ENCODE assay signal across 8 mouse cellular contexts in the genomic region with DNA sequence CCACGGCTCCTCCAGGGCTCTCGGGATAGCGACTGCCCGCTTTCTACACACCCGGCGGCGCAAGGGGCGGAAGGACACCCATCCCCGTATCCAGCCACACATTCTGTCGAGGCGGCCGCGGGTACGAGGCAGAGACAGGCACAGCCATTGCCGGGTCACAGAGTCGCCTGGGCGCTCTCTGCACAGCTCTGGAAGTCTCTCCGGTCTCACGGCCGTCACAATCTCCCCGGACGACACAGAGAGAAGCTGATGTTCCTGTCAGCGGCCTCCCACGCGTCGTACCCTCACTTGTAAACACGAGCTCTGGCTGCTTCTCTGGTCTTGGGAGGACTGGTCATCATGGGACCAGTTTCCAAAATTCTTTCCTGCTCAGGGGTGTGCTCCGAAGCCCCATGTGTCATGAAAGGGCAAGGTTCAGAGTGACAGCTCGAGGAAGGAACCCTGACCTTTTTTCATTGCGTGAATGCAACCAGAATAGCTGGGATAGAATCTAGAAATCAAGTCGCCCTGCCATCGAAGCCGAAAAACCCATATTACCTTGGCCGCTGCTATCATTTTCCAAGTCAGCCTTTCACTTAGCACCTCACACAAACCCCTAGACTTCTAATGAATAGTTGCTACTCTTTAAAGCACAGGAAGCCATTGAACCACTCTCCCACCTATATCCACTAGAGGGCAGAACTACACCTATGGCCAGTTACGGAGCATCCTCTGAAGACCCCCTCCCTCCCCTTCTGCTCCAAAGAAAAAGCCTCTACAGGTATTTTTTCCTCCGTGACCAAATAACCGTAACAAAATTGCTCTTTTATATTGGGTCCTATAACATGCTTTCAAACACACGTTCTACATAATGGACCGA. TPM values are rescaled to one million over a fixed set of nuclear protein-coding genes. Genes with fewer than 3 reads are reported as not detected.
A peak's percentile ranks its signal among the peaks of the same experiment; 100 is the strongest.
DNase-seq lines count a peak whose midpoint lies in the region; ATAC-seq and TF ChIP-seq lines count a peak whose summit lies in the region.

No protein-coding gene starts in this region.

- dilution Hi-C loops in CH12.LX (cut with MboI; ENCODE audit: extremely low pct_ligation_motif_present, extremely low pct_unique_long_range_greater_than_20kb, low sequenced_read_pairs), result no loop called here

- peaks cover 0 to 2% of the 10 kb centered on the region in 2 experiments for H3K36me3 ChIP-seq in CH12.LX (replicated peaks in 1 of 2; ENCODE audit: control insufficient read depth in 1 of 2, insufficient read depth in 1 of 2, low read length in 1 of 2)
- no peaks in the 10 kb centered on the region for H3K36me3 ChIP-seq in embryonic facial prominence, embryonic 11.5 days (replicated peaks; ENCODE audit: control insufficient read depth, insufficient read depth, low read depth, low read length)
- H3K36me3 ChIP-seq in heart, embryonic 14.5 days (ENCODE audit: control insufficient read depth, insufficient read depth, low read length), result no peaks in the 10 kb centered on the region
- no peaks in the 10 kb centered on the region for H3K36me3 ChIP-seq in kidney, postnatal 0 days (ENCODE audit: insufficient read depth, low read length)
- no peaks in the 10 kb centered on the region for H3K36me3 ChIP-seq in liver, embryonic 13.5 days

- peak; percentile 77 for DNase-seq in CH12.LX (ENCODE audit: extremely low read depth)
- DNase-seq in adrenal gland, postnatal 14 days, result peak; percentile 60
- peak; percentile 88 for DNase-seq in embryonic facial prominence, embryonic 11.5 days (ENCODE audit: low spot score)
- peak; percentile 92 for DNase-seq in kidney, postnatal 0 days (ENCODE audit: low spot score)
- peak; percentile 44 for DNase-seq in liver, embryonic 13.5 days
- peak; percentile 48 for DNase-seq in neural tube, embryonic 10.5 days (ENCODE audit: extremely low spot score, low spot score)
- peak; percentile 42 to 58 for DNase-seq in thymus, postnatal 10 days (ENCODE audit: low spot score in 2 of 2)

- no peaks in the 10 kb centered on the region for H3K9me3 ChIP-seq in CH12.LX (replicated peaks; ENCODE audit: low read length)
- no peaks in the 10 kb centered on the region for H3K9me3 ChIP-seq in embryonic facial prominence, embryonic 11.5 days (replicated peaks; ENCODE audit: control insufficient read depth, low read length)
- no peaks in the 10 kb centered on the region for H3K9me3 ChIP-seq in heart, embryonic 14.5 days (ENCODE audit: control insufficient read depth, low read length)
- H3K9me3 ChIP-seq in kidney, postnatal 0 days (replicated peaks; ENCODE audit: low read length), result no peaks in the 10 kb centered on the region
- H3K9me3 ChIP-seq in liver, embryonic 13.5 days (replicated peaks), result no peaks in the 10 kb centered on the region

- H3K4me2 ChIP-seq in CH12.LX (ENCODE audit: insufficient read depth, low read depth, poor library complexity, severe bottlenecking), result peak overlapping the region; percentile 81
- peak overlapping the region; percentile 89 for H3K4me2 ChIP-seq in embryonic facial prominence, embryonic 11.5 days (ENCODE audit: low read depth, low read length)
- peak overlapping the region; percentile 99 for H3K4me2 ChIP-seq in heart, embryonic 14.5 days (ENCODE audit: low read length)
- peak overlapping the region; percentile 93 for H3K4me2 ChIP-seq in kidney, postnatal 0 days (ENCODE audit: low read length)
- peak overlapping the region; percentile 96 for H3K4me2 ChIP-seq in liver, embryonic 13.5 days

- TF ChIP-seq EP300 in CH12.LX (IDR thresholded peaks at IDR 0.05; ENCODE audit: low read length), result no peak

- H3K27me3 ChIP-seq in CH12.LX (replicated peaks), result no peaks in the 10 kb centered on the region
- no peaks in the 10 kb centered on the region for H3K27me3 ChIP-seq in embryonic facial prominence, embryonic 11.5 days (ENCODE audit: control insufficient read depth, insufficient read depth, low read length)
- H3K27me3 ChIP-seq in heart, embryonic 14.5 days (ENCODE audit: control insufficient read depth, insufficient read depth, low read length), result no peaks in the 10 kb centered on the region
- no peaks in the 10 kb centered on the region for H3K27me3 ChIP-seq in kidney, postnatal 0 days (ENCODE audit: insufficient read depth, low read length)
- no peaks in the 10 kb centered on the region for H3K27me3 ChIP-seq in liver, embryonic 13.5 days

- no peak; the same call in 1 of the 2 replicates for ATAC-seq in embryonic facial prominence, embryonic 11.5 days (replicated peaks; ENCODE audit: insufficient number of reproducible peaks, low FRiP score, low TSS enrichment, low read depth)
- ATAC-seq in heart, embryonic 14.5 days (ENCODE audit: insufficient number of reproducible peaks, insufficient read depth, low FRiP score, low read depth), result no peak; the same call in 1 of the 2 replicates
- ATAC-seq in kidney, postnatal 0 days (replicated peaks; ENCODE audit: low FRiP score, low read depth), result peak; percentile 34; the same call in 1 of the 2 replicates
- peak; percentile 52 for ATAC-seq in liver, embryonic 13.5 days (ENCODE audit: low read depth)

- peak overlapping the region; percentile 50 for H3K27ac ChIP-seq in CH12.LX (ENCODE audit: insufficient read depth, low read depth)
- peak overlapping the region; percentile 95 for H3K27ac ChIP-seq in embryonic facial prominence, embryonic 11.5 days (replicated peaks; ENCODE audit: low read depth, low read length)
- H3K27ac ChIP-seq in heart, embryonic 14.5 days (replicated peaks in 1 of 2; ENCODE audit: control insufficient read depth in 1 of 2, insufficient read depth in 1 of 2, low read depth in 2 of 2, low read length in 2 of 2), result peak overlapping the region; percentile 81 to 94
- peak overlapping the region; percentile 95 for H3K27ac ChIP-seq in kidney, postnatal 0 days
- peak overlapping the region; percentile 92 for H3K27ac ChIP-seq in liver, embryonic 13.5 days

- peak overlapping the region; percentile 95 for H3K9ac ChIP-seq in CH12.LX (ENCODE audit: insufficient read depth, low read depth)
- H3K9ac ChIP-seq in embryonic facial prominence, embryonic 11.5 days (replicated peaks; ENCODE audit: low read length), result peak overlapping the region; percentile 92
- H3K9ac ChIP-seq in heart, embryonic 14.5 days (ENCODE audit: low read length), result peak overlapping the region; percentile 91
- peak overlapping the region; percentile 90 for H3K9ac ChIP-seq in kidney, postnatal 0 days (ENCODE audit: low read depth, low read length)
- peak overlapping the region; percentile 95 for H3K9ac ChIP-seq in liver, embryonic 13.5 days

- 1% methylated on average over 39 of the region's 39 CpGs for WGBS in embryonic facial prominence, embryonic 11.5 days
- 1% methylated on average over 38 of the region's 39 CpGs for WGBS in heart, embryonic 14.5 days
- 1% methylated on average over 39 of the region's 39 CpGs for WGBS in kidney, postnatal 0 days
- WGBS in liver, embryonic 13.5 days (ENCODE audit: insufficient replicate concordance), result 1% methylated on average over 39 of the region's 39 CpGs

- H3K4me1 ChIP-seq in CH12.LX (ENCODE audit: control insufficient read depth in 1 of 2, insufficient read depth in 2 of 2), result peaks cover 0 to 22% of the 10 kb centered on the region in 2 experiments; a peak in 2 of 4 replicates
- no peaks in the 10 kb centered on the region for H3K4me1 ChIP-seq in embryonic facial prominence, embryonic 11.5 days (ENCODE audit: control insufficient read depth, insufficient read depth, low read length)
- H3K4me1 ChIP-seq in heart, embryonic 14.5 days (ENCODE audit: control insufficient read depth in 2 of 2, insufficient read depth in 2 of 2, low read length in 2 of 2), result peaks cover 0 to 18% of the 10 kb centered on the region in 2 experiments; a peak in 3 of 4 replicates
- H3K4me1 ChIP-seq in kidney, postnatal 0 days (replicated peaks; ENCODE audit: insufficient read depth, low read length), result peaks cover 7% of the 10 kb centered on the region; the same call in 1 of the 2 replicates
- peaks cover 24% of the 10 kb centered on the region for H3K4me1 ChIP-seq in liver, embryonic 13.5 days (replicated peaks)

- peak; percentile 64 to 79 for TF ChIP-seq CTCF in CH12.LX (conservative IDR thresholded peaks at IDR 0.05 in 1 of 2, IDR thresholded peaks at IDR 0.05 in 1 of 2; ENCODE audit: low read depth in 2 of 2, low read length in 2 of 2)
- TF ChIP-seq CTCF in kidney, postnatal 0 days (IDR thresholded peaks at IDR 0.05; ENCODE audit: low read depth), result peak; percentile 84

- TF ChIP-seq RAD21 in CH12.LX (IDR thresholded peaks at IDR 0.05; ENCODE audit: low read depth, low read length), result peak; percentile 67

- H3K4me3 ChIP-seq in CH12.LX (replicated peaks in 1 of 3; ENCODE audit: low read depth in 2 of 3, low read length in 2 of 3, poor library complexity in 1 of 3), result peak overlapping the region; percentile 75 to 97 (median 83)
- peak overlapping the region; percentile 73 for H3K4me3 ChIP-seq in embryonic facial prominence, embryonic 11.5 days (ENCODE audit: low read depth, low read length)
- H3K4me3 ChIP-seq in heart, embryonic 14.5 days (ENCODE audit: control insufficient read depth in 1 of 2, insufficient read depth in 1 of 2, low read depth in 1 of 2, low read length in 2 of 2), result peak overlapping the region; percentile 91
- peak overlapping the region; percentile 80 for H3K4me3 ChIP-seq in kidney, postnatal 0 days (replicated peaks; ENCODE audit: low read depth, low read length)
- H3K4me3 ChIP-seq in liver, embryonic 13.5 days (replicated peaks), result peak overlapping the region; percentile 94

- TF ChIP-seq POLR2A in CH12.LX (IDR thresholded peaks at IDR 0.05; ENCODE audit: low read depth, low read length), result no peak

- H3K79me2 ChIP-seq in CH12.LX (replicated peaks; ENCODE audit: control insufficient read depth, extremely low read depth, insufficient read depth, poor library complexity, severe bottlenecking), result peaks cover 8% of the 10 kb centered on the region

- in situ Hi-C loops in CH12.LX (cut with MboI; ENCODE audit: low pct_ligation_motif_present, low pct_unique_long_range_greater_than_20kb, low sequenced_read_pairs), result no loop called here

TF ChIP-seq in CH12.LX, 34 proteins besides CTCF, POLR2A, EP300 and RAD21 (continues in another document):
- TF ChIP-seq MYC (IDR thresholded peaks at IDR 0.05; ENCODE audit: low read depth, low read length) (no peak), BHLHE40 (IDR thresholded peaks at IDR 0.05; ENCODE audit: low read depth, low read length) (no peak), ELF1 (IDR thresholded peaks at IDR 0.05; ENCODE audit: low read depth, low read length) (no peak), UBTF (IDR thresholded peaks at IDR 0.05; ENCODE audit: low read depth, low read length) (0 out of 2 replicates have a peak, but pooled peaks have one; percentile 40), MAZ (IDR thresholded peaks at IDR 0.05; ENCODE audit: low read depth, low read length) (peak; percentile 91)

RNA-seq across cellular contexts. Expression of gene Atp2c1, which starts 31.6 kb away (rescaled TPM):
- total RNA-seq in CH12.LX (2012; rRNA removed) (45.8 and 53.1 TPM in 2 replicates), CH12.LX (2014; rRNA removed) (51.7 and 62.6 TPM in 2 replicates)
- polyA plus RNA-seq in CH12.LX (2012; ENCODE audit: insufficient read length, low read depth), result 60.0 and 60.7 TPM in 2 replicates
- total RNA-seq in adrenal gland, postnatal 14 days (2021), result 61.7 and 63.8 TPM in 2 replicates
- 63.9 and 67.5 TPM in 2 replicates for polyA plus RNA-seq in embryonic facial prominence, embryonic 11.5 days (2014; fragmentation: Nextera tagmentation; extraction: Ambion mirVana)
- polyA plus RNA-seq in heart, embryonic 14.5 days (2014; fragmentation: Nextera tagmentation; extraction: Ambion mirVana), result 53.4 and 62.8 TPM in 2 replicates
- polyA plus RNA-seq in kidney, postnatal 0 days (2015; fragmentation: Nextera tagmentation; extraction: Ambion mirVana), result 56.0 and 56.3 TPM in 2 replicates
- polyA plus RNA-seq in liver, embryonic 13.5 days (2015; fragmentation: Nextera tagmentation; extraction: Ambion mirVana), result 23.2 and 25.1 TPM in 2 replicates

Comparison
In these comparisons a context has a peak if more than half of its experiments do, and no peak if none do; other contexts are left out.
1. ATAC-seq: peak in kidney, postnatal 0 days (single experiment) and liver, embryonic 13.5 days (single experiment); none in embryonic facial prominence, embryonic 11.5 days (single experiment) and heart, embryonic 14.5 days (single experiment).
2. Peak in every context shown above with its lines, with median percentiles within 50 percentile points of each other: DNase-seq, H3K27ac ChIP-seq, H3K4me2 ChIP-seq, H3K4me3 ChIP-seq and H3K9ac ChIP-seq.